In the genomic region with DNA sequence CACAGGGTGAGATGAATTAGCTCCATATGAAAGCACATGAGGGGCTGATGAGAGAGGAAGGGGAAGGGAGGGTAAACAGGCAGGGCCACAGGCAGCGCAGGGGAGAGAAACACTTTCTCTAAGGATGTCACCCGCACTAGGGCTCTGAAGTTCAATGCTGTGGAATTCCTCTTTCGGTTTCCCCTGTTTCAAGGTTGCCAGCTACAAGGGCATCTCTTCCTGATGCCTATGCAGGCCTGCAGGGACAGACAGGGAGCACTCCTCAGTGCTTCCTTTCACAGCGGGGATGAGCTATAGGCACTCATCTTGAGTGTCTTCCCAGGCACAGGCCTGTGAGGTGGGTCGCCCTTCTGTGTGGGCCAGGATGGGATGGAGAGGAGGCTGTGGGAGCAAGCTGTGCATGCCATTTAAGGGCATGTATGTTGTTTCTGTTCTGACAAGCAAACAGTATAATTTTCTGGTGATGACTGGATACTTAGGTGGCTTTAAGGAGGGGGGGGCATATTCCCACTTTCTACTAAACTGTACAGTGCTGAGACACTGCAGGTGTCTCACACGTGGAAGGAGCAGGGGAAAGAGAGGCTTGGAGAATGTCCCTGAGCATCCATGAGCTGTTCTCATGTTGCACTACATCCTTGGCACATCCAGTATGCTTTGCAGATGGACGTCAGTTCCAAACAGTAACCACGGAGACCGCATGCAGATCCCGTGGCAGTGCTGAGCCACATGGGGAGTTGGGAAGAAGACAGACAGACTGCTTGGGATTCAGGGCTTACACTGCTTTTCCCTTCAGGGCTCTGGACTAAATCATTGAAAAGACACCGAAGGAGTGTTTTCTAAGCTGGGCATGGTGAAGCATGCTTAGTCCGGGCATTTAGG, we compare ENCODE assay signal across 22 mouse cellular contexts. TPM values are rescaled to one million over a fixed set of nuclear protein-coding genes. Genes with fewer than 3 reads are reported as not detected.
A peak's percentile ranks its signal among the peaks of the same experiment; 100 is the strongest.
DNase-seq lines count a peak whose midpoint lies in the region; ATAC-seq and TF ChIP-seq lines count a peak whose summit lies in the region.
"Had no signal": no experiment of that assay in that cellular context is flagged by ENCODE, and none has a peak within 500 bp of the region (broad histone marks: within the 10 kb centered on the region; RNA-seq: fewer than 3 reads in every experiment).

No protein-coding gene starts in this region.

- H3K4me2 ChIP-seq in forebrain, embryonic 14.5 days (ENCODE audit: low read length): no peak overlapping the region
- H3K4me2 ChIP-seq in forebrain, embryonic 11.5 days (ENCODE audit: low read depth, low read length, severe bottlenecking): no peak overlapping the region
- H3K4me2 ChIP-seq in midbrain, postnatal 0 days (ENCODE audit: low read depth, low read length, poor library complexity, severe bottlenecking): no peak overlapping the region
- no peak overlapping the region for H3K4me2 ChIP-seq in midbrain, embryonic 16.5 days (ENCODE audit: low read length)
- no peak overlapping the region for H3K4me2 ChIP-seq in intestine, embryonic 15.5 days (replicated peaks)
- H3K4me2 ChIP-seq: embryonic facial prominence, embryonic 15.5 days; heart, embryonic 13.5 days; hindbrain, embryonic 13.5 days; kidney, embryonic 15.5 days; limb, embryonic 13.5 days; midbrain, embryonic 13.5 days had no signal

- H3K27me3 ChIP-seq in forebrain, embryonic 14.5 days (replicated peaks; ENCODE audit: control insufficient read depth, insufficient read depth, low read length): no peaks in the 10 kb centered on the region
- H3K27me3 ChIP-seq in forebrain, embryonic 11.5 days (ENCODE audit: control insufficient read depth, insufficient read depth, low read length): no peaks in the 10 kb centered on the region
- H3K27me3 ChIP-seq in midbrain, postnatal 0 days (ENCODE audit: insufficient read depth, low read length): no peaks in the 10 kb centered on the region
- H3K27me3 ChIP-seq in midbrain, embryonic 16.5 days (ENCODE audit: control insufficient read depth, insufficient read depth, low read depth, low read length): no peaks in the 10 kb centered on the region
- H3K27me3 ChIP-seq in intestine, embryonic 15.5 days (replicated peaks): no peaks in the 10 kb centered on the region
- H3K27me3 ChIP-seq: embryonic facial prominence, embryonic 15.5 days; hindbrain, embryonic 13.5 days; kidney, embryonic 15.5 days; limb, embryonic 13.5 days; midbrain, embryonic 13.5 days had no signal

- no peak overlapping the region for H3K4me3 ChIP-seq in forebrain, embryonic 14.5 days (ENCODE audit: low read depth, low read length)
- no peak overlapping the region for H3K4me3 ChIP-seq in forebrain, embryonic 11.5 days (ENCODE audit: low read depth, low read length)
- no peak overlapping the region for H3K4me3 ChIP-seq in midbrain, postnatal 0 days (ENCODE audit: low read depth, low read length)
- no peak overlapping the region for H3K4me3 ChIP-seq in midbrain, embryonic 16.5 days (ENCODE audit: low read depth, low read length)
- H3K4me3 ChIP-seq in intestine, embryonic 15.5 days (replicated peaks): no peak overlapping the region
- H3K4me3 ChIP-seq: embryonic facial prominence, embryonic 15.5 days; heart, embryonic 13.5 days; hindbrain, embryonic 13.5 days; kidney, embryonic 15.5 days; limb, embryonic 13.5 days; midbrain, embryonic 13.5 days; myocyte had no signal

- WGBS in forebrain, embryonic 14.5 days: 80% methylated on average over 12 of the region's 12 CpGs
- 86% methylated on average over 12 of the region's 12 CpGs for WGBS in forebrain, embryonic 11.5 days
- WGBS in midbrain, postnatal 0 days: 73% methylated on average over 12 of the region's 12 CpGs
- 74% methylated on average over 12 of the region's 12 CpGs for WGBS in midbrain, embryonic 16.5 days
- WGBS in intestine, embryonic 15.5 days: 80% methylated on average over 12 of the region's 12 CpGs

- DNase-seq in forebrain, embryonic 14.5 days (ENCODE audit: low spot score): peak; percentile 5
- DNase-seq in forebrain, embryonic 11.5 days (ENCODE audit: low spot score): no peak
- DNase-seq in midbrain, postnatal 0 days (ENCODE audit: low spot score): peak; percentile 33
- DNase-seq in brain, adult 2 months (ENCODE audit: low read depth, low spot score): peak; percentile 58
- DNase-seq in layer of hippocampus, adult 9-11 months: peak; percentile 75
- DNase-seq in T-cell, adult 2 months (ENCODE audit: low spot score): no peak
- DNase-seq: gastrocnemius, postnatal 10 days; heart, adult 11 months; lung, postnatal 14 days; spleen, adult 18-20 months; thymus, postnatal 36 days had no signal

- no peaks in the 10 kb centered on the region for H3K4me1 ChIP-seq in forebrain, embryonic 14.5 days (ENCODE audit: control insufficient read depth, insufficient read depth, low read length)
- H3K4me1 ChIP-seq in forebrain, embryonic 11.5 days (replicated peaks; ENCODE audit: control insufficient read depth, insufficient read depth, low read length): no peaks in the 10 kb centered on the region
- no peaks in the 10 kb centered on the region for H3K4me1 ChIP-seq in midbrain, postnatal 0 days (ENCODE audit: insufficient read depth, low read length)
- no peaks in the 10 kb centered on the region for H3K4me1 ChIP-seq in midbrain, embryonic 16.5 days (ENCODE audit: control insufficient read depth, insufficient read depth, low read length)
- 0 out of 2 replicates have a peak, but pooled peaks cover 3% of the 10 kb centered on the region for H3K4me1 ChIP-seq in intestine, embryonic 15.5 days (replicated peaks)
- H3K4me1 ChIP-seq: heart, embryonic 13.5 days; kidney, embryonic 15.5 days; limb, embryonic 13.5 days; midbrain, embryonic 13.5 days had no signal

- no peaks in the 10 kb centered on the region for H3K9me3 ChIP-seq in forebrain, embryonic 14.5 days (replicated peaks; ENCODE audit: control insufficient read depth, low read length)
- no peaks in the 10 kb centered on the region for H3K9me3 ChIP-seq in forebrain, embryonic 11.5 days (ENCODE audit: control insufficient read depth, low read length)
- H3K9me3 ChIP-seq in midbrain, postnatal 0 days (ENCODE audit: low read length): no peaks in the 10 kb centered on the region
- no peaks in the 10 kb centered on the region for H3K9me3 ChIP-seq in midbrain, embryonic 16.5 days (replicated peaks; ENCODE audit: control insufficient read depth, low read length, poor library complexity, severe bottlenecking)
- no peaks in the 10 kb centered on the region for H3K9me3 ChIP-seq in intestine, embryonic 15.5 days
- H3K9me3 ChIP-seq: embryonic facial prominence, embryonic 15.5 days; heart, embryonic 13.5 days; hindbrain, embryonic 13.5 days; kidney, embryonic 15.5 days; limb, embryonic 13.5 days; midbrain, embryonic 13.5 days had no signal

- TF ChIP-seq CTCF in midbrain, postnatal 0 days (IDR thresholded peaks at IDR 0.05): no peak

- no peak overlapping the region for H3K27ac ChIP-seq in forebrain, embryonic 14.5 days (ENCODE audit: low read depth, low read length)
- no peak overlapping the region for H3K27ac ChIP-seq in forebrain, embryonic 11.5 days (ENCODE audit: low read depth, low read length)
- no peak overlapping the region; the same call in 1 of the 2 replicates for H3K27ac ChIP-seq in midbrain, postnatal 0 days (ENCODE audit: low read depth, low read length)
- H3K27ac ChIP-seq in midbrain, embryonic 16.5 days (ENCODE audit: low read length): no peak overlapping the region
- H3K27ac ChIP-seq in intestine, embryonic 15.5 days: no peak overlapping the region
- H3K27ac ChIP-seq: embryonic facial prominence, embryonic 15.5 days; heart, embryonic 13.5 days; hindbrain, embryonic 13.5 days; kidney, embryonic 15.5 days; limb, embryonic 13.5 days; midbrain, embryonic 13.5 days had no signal

- no peaks in the 10 kb centered on the region for H3K36me3 ChIP-seq in forebrain, embryonic 14.5 days (ENCODE audit: control insufficient read depth, insufficient read depth, low read length)
- H3K36me3 ChIP-seq in forebrain, embryonic 11.5 days (ENCODE audit: control insufficient read depth, insufficient read depth, low read length): no peaks in the 10 kb centered on the region
- H3K36me3 ChIP-seq in midbrain, postnatal 0 days (ENCODE audit: insufficient read depth, low read length): no peaks in the 10 kb centered on the region
- H3K36me3 ChIP-seq in midbrain, embryonic 16.5 days (ENCODE audit: control insufficient read depth, insufficient read depth, low read length): no peaks in the 10 kb centered on the region
- no peaks in the 10 kb centered on the region for H3K36me3 ChIP-seq in intestine, embryonic 15.5 days
- H3K36me3 ChIP-seq: embryonic facial prominence, embryonic 15.5 days; heart, embryonic 13.5 days; hindbrain, embryonic 13.5 days; kidney, embryonic 15.5 days; limb, embryonic 13.5 days; midbrain, embryonic 13.5 days had no signal

- H3K9ac ChIP-seq in forebrain, embryonic 14.5 days (ENCODE audit: low read length): no peak overlapping the region
- no peak overlapping the region for H3K9ac ChIP-seq in forebrain, embryonic 11.5 days (ENCODE audit: low read length)
- no peak overlapping the region for H3K9ac ChIP-seq in midbrain, postnatal 0 days (replicated peaks; ENCODE audit: low read length, poor library complexity, severe bottlenecking)
- H3K9ac ChIP-seq in midbrain, embryonic 16.5 days (ENCODE audit: low read depth, low read length): no peak overlapping the region
- H3K9ac ChIP-seq in intestine, embryonic 15.5 days: no peak overlapping the region
- H3K9ac ChIP-seq: embryonic facial prominence, embryonic 15.5 days; heart, embryonic 13.5 days; hindbrain, embryonic 13.5 days; kidney, embryonic 15.5 days; limb, embryonic 13.5 days; midbrain, embryonic 13.5 days had no signal

- ATAC-seq in forebrain, embryonic 14.5 days: no peak
- no peak for ATAC-seq in forebrain, embryonic 11.5 days (replicated peaks; ENCODE audit: low FRiP score)
- no peak for ATAC-seq in midbrain, postnatal 0 days (ENCODE audit: low FRiP score)
- ATAC-seq in midbrain, embryonic 16.5 days: no peak
- no peak for ATAC-seq in intestine, embryonic 15.5 days
- ATAC-seq: intestine, embryonic 16.5 days; midbrain, embryonic 13.5 days had no signal

RNA-seq across cellular contexts. Expression of gene Zfp3, which starts 21.2 kb away (rescaled TPM):
- 14.9 and 16.2 TPM in 2 replicates for polyA plus RNA-seq in forebrain, embryonic 14.5 days (2014; fragmentation: Nextera tagmentation; extraction: Ambion mirVana)
- 9.2 and 10.4 TPM in 2 replicates for polyA plus RNA-seq in forebrain, embryonic 11.5 days (2014; fragmentation: Nextera tagmentation; extraction: Ambion mirVana)
- total RNA-seq in midbrain, postnatal 0 days (2014; rRNA removed): 8.7 and 10.0 TPM in 2 replicates
- polyA plus RNA-seq in midbrain, postnatal 0 days (2015; fragmentation: Nextera tagmentation; extraction: Ambion mirVana): 9.7 and 10.3 TPM in 2 replicates
- 14.6 and 17.4 TPM in 2 replicates for polyA plus RNA-seq in midbrain, embryonic 16.5 days (2015; fragmentation: Nextera tagmentation; extraction: Ambion mirVana)
- 5.3 and 6.2 TPM in 2 replicates for polyA plus RNA-seq in intestine, embryonic 15.5 days (2015; fragmentation: Nextera tagmentation; extraction: Ambion mirVana)

RNA-seq across cellular contexts. Expression of gene Kif1c, which starts 42.5 kb away (rescaled TPM):
- polyA plus RNA-seq in forebrain, embryonic 14.5 days (2014; fragmentation: Nextera tagmentation; extraction: Ambion mirVana): 4.6 and 4.7 TPM in 2 replicates
- 6.4 and 6.9 TPM in 2 replicates for polyA plus RNA-seq in forebrain, embryonic 11.5 days (2014; fragmentation: Nextera tagmentation; extraction: Ambion mirVana)
- 30.9 and 31.7 TPM in 2 replicates for total RNA-seq in midbrain, postnatal 0 days (2014; rRNA removed)
- polyA plus RNA-seq in midbrain, postnatal 0 days (2015; fragmentation: Nextera tagmentation; extraction: Ambion mirVana): 1.6 and 1.9 TPM in 2 replicates
- polyA plus RNA-seq in midbrain, embryonic 16.5 days (2015; fragmentation: Nextera tagmentation; extraction: Ambion mirVana): 1.3 and 1.5 TPM in 2 replicates
- polyA plus RNA-seq in intestine, embryonic 15.5 days (2015; fragmentation: Nextera tagmentation; extraction: Ambion mirVana): 4.4 TPM in 2 replicates

RNA-seq across cellular contexts. Expression of gene Inca1, which starts 42.9 kb away (rescaled TPM):
- 0.75 and 1.1 TPM in 2 replicates for polyA plus RNA-seq in forebrain, embryonic 14.5 days (2014; fragmentation: Nextera tagmentation; extraction: Ambion mirVana)
- polyA plus RNA-seq in forebrain, embryonic 11.5 days (2014; fragmentation: Nextera tagmentation; extraction: Ambion mirVana): 0.65 and 1.3 TPM in 2 replicates
- 1.7 and 4.8 TPM in 2 replicates for total RNA-seq in midbrain, postnatal 0 days (2014; rRNA removed)
- polyA plus RNA-seq in midbrain, postnatal 0 days (2015; fragmentation: Nextera tagmentation; extraction: Ambion mirVana): 2.1 and 2.2 TPM in 2 replicates
- 1.2 and 1.5 TPM in 2 replicates for polyA plus RNA-seq in midbrain, embryonic 16.5 days (2015; fragmentation: Nextera tagmentation; extraction: Ambion mirVana)
- 1.4 and 1.5 TPM in 2 replicates for polyA plus RNA-seq in intestine, embryonic 15.5 days (2015; fragmentation: Nextera tagmentation; extraction: Ambion mirVana)
- total RNA-seq: megakaryocyte, adult 5-6 weeks had no signal

RNA-seq across cellular contexts. Expression of gene Camta2, which starts 54.9 kb away (rescaled TPM):
- 8.7 and 14.9 TPM in 2 replicates for polyA plus RNA-seq in forebrain, embryonic 14.5 days (2014; fragmentation: Nextera tagmentation; extraction: Ambion mirVana)
- polyA plus RNA-seq in forebrain, embryonic 11.5 days (2014; fragmentation: Nextera tagmentation; extraction: Ambion mirVana): 10.8 and 11.4 TPM in 2 replicates
- 20.3 and 24.0 TPM in 2 replicates for total RNA-seq in midbrain, postnatal 0 days (2014; rRNA removed)
- polyA plus RNA-seq in midbrain, postnatal 0 days (2015; fragmentation: Nextera tagmentation; extraction: Ambion mirVana): 23.6 and 24.5 TPM in 2 replicates
- polyA plus RNA-seq in midbrain, embryonic 16.5 days (2015; fragmentation: Nextera tagmentation; extraction: Ambion mirVana): 22.1 and 22.4 TPM in 2 replicates
- polyA plus RNA-seq in intestine, embryonic 15.5 days (2015; fragmentation: Nextera tagmentation; extraction: Ambion mirVana): 12.1 and 13.5 TPM in 2 replicates

Comparison
In these comparisons a context has a peak if more than half of its experiments do, and no peak if none do; other contexts are left out.
1. DNase-seq: peak in forebrain, embryonic 14.5 days (single experiment), midbrain, postnatal 0 days (single experiment), brain, adult 2 months (single experiment) and layer of hippocampus, adult 9-11 months (single experiment); none in forebrain, embryonic 11.5 days (single experiment) and T-cell, adult 2 months (single experiment).